Mouse (Mus musculus) cortical plate, adult 2 months (tissue): ENCODE measurements around the gene Igfbp4.

ENCODE experiments used
- CTCF ChIP-seq: fragments of 200-500 bp; IDR thresholded peaks from 2 replicates; pipeline ENCODE4 v1.5.1; 2011; ENCODE audit warnings: mild to moderate bottlenecking, control low read depth, low read length; ENCODE audit not compliant: insufficient read depth; ENCODE audit errors: extremely low read depth
- POLR2A ChIP-seq: fragments of 200-500 bp; IDR thresholded peaks from 2 replicates; pipeline ENCODE4 v1.6.1; 2011; ENCODE audit warnings: mild to moderate bottlenecking, low read length, control low read depth; ENCODE audit not compliant: insufficient read depth; ENCODE audit errors: extremely low read depth

DNA sequence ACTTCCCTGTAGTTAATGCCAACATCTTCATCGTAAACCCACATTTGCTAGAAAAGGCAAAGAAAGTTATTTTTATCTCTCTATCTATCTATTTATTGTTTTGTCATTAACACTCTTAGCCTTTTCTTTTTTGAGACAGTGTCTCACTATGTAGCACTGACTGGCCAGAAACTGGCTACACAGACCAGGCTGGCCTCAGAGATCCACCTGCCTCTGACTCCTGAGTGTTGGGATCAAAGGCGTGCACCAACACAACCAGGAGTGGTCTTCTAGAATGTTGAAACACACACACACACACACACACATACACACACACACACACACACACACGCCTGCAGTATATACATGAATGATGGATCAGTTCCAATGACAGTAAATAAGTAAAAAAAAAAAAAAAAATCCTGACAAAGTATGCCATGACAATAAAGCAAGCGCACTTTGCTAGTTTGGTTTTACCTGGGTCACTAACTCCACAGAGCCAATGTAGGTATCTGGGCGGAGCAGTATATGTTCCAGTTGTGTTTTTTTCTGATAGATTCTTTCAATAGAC, 18.6 kb upstream of the Igfbp4 start:
- TF ChIP-seq CTCF (no peak), POLR2A (no peak)
